Mouse (Mus musculus) bone marrow, adult 2 months (tissue): ENCODE data around the gene Car11. TPM values are rescaled to one million over a fixed set of nuclear protein-coding genes. Genes with fewer than 3 reads are reported as not detected.

ENCODE experiments used
- H3K27ac ChIP-seq: fragments of 200-500 bp; 2 replicates; pipeline ENCODE4 v1.5.1; 2012; ENCODE audit warnings: low read depth, mild to moderate bottlenecking, control low read depth, inconsistent platforms, low read length; ENCODE audit not compliant: control insufficient read depth, poor library complexity, insufficient read depth
- H3K4me1 ChIP-seq: fragments of 200-500 bp; 2 replicates; pipeline ENCODE4 v1.6.1; 2011; ENCODE audit warnings: low read length; ENCODE audit not compliant: control insufficient read depth, insufficient read depth
- H3K4me3 ChIP-seq: fragments of 200-500 bp; replicated peaks from 2 replicates; pipeline ENCODE3; 2011; ENCODE audit warnings: mild to moderate bottlenecking, low read depth, low read length, control low read depth; ENCODE audit not compliant: control insufficient read depth
- CTCF ChIP-seq: fragments of 200-500 bp; IDR thresholded peaks from 2 replicates; pipeline ENCODE4 v1.5.1; 2011; ENCODE audit warnings: low read length, control low read depth; ENCODE audit not compliant: control insufficient read depth, insufficient read depth
- POLR2A ChIP-seq: fragments of 200-500 bp; IDR thresholded peaks from 2 replicates; pipeline ENCODE4 v1.6.1; 2011; ENCODE audit warnings: low read depth, mild to moderate bottlenecking, control low read depth, low read length, borderline replicate concordance; ENCODE audit not compliant: control insufficient read depth
- WGBS: fragments of 180-500 bp; shearing (Covaris S2); methylation state at CpG from one replicate; pipeline ENCODE4 v1.1.7; 2018; 5-methylcytosine and 5-hydroxymethylcytosine counted together
- polyA plus RNA-seq: library from polyadenylated mRNA; stranded (reverse); fragments of >200 nt; gene quantifications from 2 replicates; pipeline ENCODE4 v1.2.4, GENCODE M21; 2011; ENCODE audit warnings: low replicate concordance; ENCODE audit not compliant: missing spikeins, insufficient read depth, insufficient read length

Car11 gene
- polyA plus RNA-seq, 1 experiment: 4.4 TPM

DNA sequence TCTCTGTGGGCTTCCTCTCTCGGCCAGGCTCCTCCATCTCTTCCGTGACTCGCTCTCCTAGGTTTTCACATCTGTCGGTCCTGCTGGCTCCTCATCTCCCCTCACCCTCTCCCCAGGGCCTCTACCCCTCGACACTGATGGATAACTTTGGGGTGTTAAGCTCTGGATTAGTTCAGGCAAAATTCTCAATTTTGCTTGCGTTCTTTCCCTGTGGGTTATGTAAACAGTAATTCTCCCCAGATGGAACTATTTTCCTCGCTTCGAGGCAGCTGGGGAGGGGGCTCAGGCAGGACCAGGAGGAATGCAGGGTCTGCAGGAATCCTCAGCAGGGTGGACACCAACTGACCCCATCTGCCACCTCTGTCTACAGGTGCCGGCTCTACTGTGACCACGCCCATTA lies 13.8 kb upstream of the Car11 start:
- WGBS: 81% methylated on average over 10 of the region's 10 CpGs
- TF ChIP-seq CTCF (no peak), POLR2A (no peak)
- Histone ChIP-seq H3K4me1 (peaks cover 4% of the 10 kb centered on the region; the same call in 1 of the 2 replicates), H3K4me3 (no peak overlapping the region), H3K27ac (no peak overlapping the region)

DNA sequence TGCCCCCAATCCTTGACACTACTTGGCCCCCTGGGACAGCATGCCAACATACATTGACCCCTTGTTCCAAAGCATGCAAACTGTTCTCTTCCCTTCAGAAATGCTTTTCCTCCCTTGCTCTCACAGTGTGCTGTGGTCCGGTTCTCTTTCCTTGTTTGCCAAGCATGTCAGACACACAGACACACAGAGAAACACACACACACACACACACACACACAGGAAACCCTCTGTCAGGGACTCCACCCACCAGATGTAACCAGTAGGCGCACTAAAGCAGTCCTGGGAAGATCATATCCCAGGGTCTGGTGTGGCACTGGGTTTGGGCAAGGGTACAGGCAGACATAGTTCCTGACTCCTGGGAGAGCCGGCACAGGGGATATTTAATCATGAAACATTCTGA lies 12.8 kb upstream of the Car11 start:
- TF ChIP-seq CTCF: no peak
- no peak for TF ChIP-seq POLR2A
- no peak overlapping the region for H3K4me3 ChIP-seq
- H3K4me1 ChIP-seq: no peaks in the 10 kb centered on the region; the same call in 1 of the 2 replicates
- WGBS: 53% methylated on average over 3 of the region's 3 CpGs
- no peak overlapping the region for H3K27ac ChIP-seq

DNA sequence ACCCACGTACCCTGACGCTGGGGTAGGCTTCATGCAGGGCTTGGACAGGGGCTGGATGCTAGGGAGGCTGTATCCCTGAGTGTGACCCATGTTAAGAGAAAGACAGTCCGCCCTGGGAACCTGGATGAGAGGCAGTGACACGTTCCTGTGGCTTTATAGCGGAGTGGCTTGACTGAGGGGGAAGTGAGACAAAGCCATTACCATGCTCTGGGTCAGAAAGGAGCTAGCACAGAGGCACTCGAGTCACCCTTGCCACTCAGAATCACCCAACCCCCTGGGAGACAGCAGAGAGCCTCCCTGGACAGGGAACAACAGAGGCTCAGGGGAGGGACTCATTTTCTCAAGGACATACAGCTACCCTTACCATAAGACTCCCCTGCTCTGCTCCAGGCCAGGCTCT lies 10.5 kb upstream of the Car11 start:
- no peak overlapping the region for H3K27ac ChIP-seq
- TF ChIP-seq POLR2A: no peak
- no peak for TF ChIP-seq CTCF
- H3K4me3 ChIP-seq: no peak overlapping the region
- H3K4me1 ChIP-seq: no peaks in the 10 kb centered on the region
- WGBS: 48% methylated on average over 6 of the region's 6 CpGs

DNA sequence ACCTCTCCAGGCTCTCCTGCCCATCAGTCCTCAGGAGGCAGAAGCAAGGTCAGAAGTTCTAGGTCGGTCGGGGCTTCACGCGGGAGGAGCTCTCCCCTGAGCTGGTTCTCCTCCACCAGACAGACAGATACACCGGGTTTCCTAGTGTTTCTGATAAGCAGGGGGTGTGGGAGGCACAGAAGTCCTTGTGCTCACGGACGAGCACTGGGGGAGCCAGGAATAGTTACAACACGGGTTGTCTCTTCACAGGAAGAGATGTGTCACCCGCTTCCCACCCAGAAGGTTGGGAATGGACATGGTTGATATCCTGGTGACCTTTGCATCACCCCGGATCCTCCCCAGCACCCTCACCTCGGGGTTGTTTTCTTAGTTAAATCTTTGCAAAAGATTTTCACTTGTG lies 9.8 kb upstream of the Car11 start:
- no peaks in the 10 kb centered on the region for H3K4me1 ChIP-seq
- TF ChIP-seq CTCF (no peak), POLR2A (no peak)
- no peak overlapping the region for H3K4me3 ChIP-seq
- WGBS: 73% methylated on average over 11 of the region's 11 CpGs
- H3K27ac ChIP-seq: no peak overlapping the region

DNA sequence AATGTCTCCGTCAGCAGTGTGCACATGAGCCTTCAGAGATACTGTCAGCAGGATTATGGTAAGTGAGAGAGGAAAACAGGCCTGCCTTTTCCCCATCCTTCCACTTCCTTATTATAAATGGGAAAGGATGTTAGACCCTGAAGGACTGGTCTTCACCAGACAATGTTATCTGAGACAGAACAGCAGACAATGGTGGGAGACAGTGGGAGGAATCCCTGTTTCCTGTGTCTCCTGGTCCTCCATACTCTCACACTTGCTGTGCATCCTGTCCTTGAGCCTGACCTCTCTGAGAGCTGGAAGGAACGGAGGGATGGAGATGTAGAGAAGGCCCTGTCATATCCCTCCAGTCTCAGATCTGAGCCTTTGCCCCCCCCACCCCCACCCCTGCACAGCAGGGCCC lies 7.3 kb upstream of the Car11 start:
- 81% methylated on average over 2 of the region's 2 CpGs for WGBS
- TF ChIP-seq POLR2A: no peak

DNA sequence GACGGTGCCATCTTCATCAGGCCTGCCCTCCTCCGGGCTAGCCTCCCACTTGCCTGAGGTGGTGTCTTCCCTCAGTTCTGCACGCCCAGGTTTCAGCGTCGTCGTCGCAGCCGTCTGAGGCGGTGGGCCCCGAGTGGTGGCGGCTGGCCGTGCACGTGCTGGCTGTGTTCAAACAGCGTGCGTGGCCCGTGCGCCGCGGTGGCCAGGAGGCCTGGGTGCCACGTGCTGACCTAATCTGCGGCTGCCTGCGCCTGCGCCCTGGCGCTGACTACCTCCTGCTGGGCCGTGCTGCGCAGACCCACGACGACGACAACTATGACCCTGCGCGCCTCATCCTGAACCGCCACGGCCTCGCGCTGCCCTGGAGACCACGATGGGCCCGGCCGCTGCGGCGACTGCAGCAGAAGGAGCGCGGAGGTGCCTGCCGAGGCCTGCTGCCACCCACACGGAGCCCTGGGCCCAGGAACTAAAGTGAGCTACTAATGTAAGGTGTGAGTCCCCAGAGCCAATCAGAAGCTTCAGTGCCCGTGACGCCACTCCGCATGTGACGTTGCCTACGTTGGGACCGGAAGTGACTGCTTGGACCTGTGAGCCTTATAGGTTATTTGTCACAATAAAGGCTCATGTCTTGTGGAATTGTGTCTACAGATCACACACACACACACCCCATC lies 5.6 kb upstream of the Car11 start, which contains the start of gene Sec1:
TSS of gene Sec1 (minus strand) at position 482 of the 671 bp plus-strand sequence.
- 92% methylated on average over 50 of the region's 50 CpGs for WGBS
- Histone ChIP-seq H3K4me1 (no peaks in the 10 kb centered on the region), H3K27ac (no peak within 1 kb of the TSS), H3K4me3 (no peak within 1 kb of the TSS)
- TF ChIP-seq CTCF (no peak), POLR2A (no peak)

More for the DNA sequence above, 7.3 kb upstream of the Car11 start:
- no peak overlapping the region for H3K4me3 ChIP-seq
- no peaks in the 10 kb centered on the region for H3K4me1 ChIP-seq
- H3K27ac ChIP-seq: no peak overlapping the region

DNA sequence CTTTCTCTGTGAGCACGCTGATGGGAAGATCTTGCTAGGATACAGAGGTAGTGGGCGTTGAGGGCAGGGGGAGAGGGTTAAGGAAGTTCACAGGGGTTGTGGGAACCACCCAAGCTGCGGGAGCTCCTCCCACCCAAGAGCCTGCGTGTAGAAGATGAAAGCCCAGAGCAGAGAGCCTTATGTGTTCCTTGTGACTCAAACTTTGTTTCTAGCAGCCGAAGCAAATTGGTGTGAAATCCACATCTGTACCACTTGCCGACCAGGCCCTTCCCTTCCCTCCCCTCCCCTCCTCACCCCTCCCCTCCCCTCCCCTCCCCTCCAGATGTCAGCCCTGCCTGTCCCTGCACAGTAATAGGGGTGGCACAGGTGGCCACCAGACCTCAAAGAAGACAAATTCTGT lies 4.5 kb upstream of the Car11 start:
- H3K4me3 ChIP-seq: no peak overlapping the region
- 27% methylated on average over 6 of the region's 6 CpGs for WGBS
- TF ChIP-seq CTCF (no peak), POLR2A (no peak)
- H3K4me1 ChIP-seq: no peaks in the 10 kb centered on the region
- no peak overlapping the region for H3K27ac ChIP-seq

DNA sequence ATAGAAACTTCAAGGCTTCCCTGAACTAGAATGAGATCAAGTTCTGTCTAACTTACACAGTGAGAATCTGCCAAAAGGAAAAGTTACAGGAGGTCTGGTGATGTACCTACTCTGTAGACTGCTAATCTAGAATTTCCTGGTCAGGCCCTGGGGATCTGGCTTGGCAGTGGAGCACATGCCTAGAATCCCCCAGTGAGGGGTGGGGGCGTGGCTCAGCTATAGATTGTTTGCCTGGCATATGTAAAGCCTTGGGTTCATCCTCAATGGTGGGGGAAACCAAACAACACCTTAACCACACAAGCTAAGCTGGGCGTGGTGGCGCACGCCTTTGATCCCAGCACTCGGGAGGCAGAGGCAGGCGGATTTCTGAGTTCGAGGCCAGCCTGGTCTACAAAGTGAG lies 1.7 kb upstream of the Car11 start:
- H3K27ac ChIP-seq: no peak overlapping the region
- H3K4me3 ChIP-seq: no peak overlapping the region
- no peak for TF ChIP-seq POLR2A
- no peak for TF ChIP-seq CTCF
- WGBS: 70% methylated on average over 7 of the region's 7 CpGs
- no peaks in the 10 kb centered on the region for H3K4me1 ChIP-seq
